Mouse (Mus musculus) thymus, adult 2 months (tissue): ENCODE data around the gene Fam166a.

Experiments
- CTCF ChIP-seq: fragments of 200-500 bp; IDR thresholded peaks from 2 replicates; pipeline ENCODE4 v1.5.1; 2012; ENCODE audit warnings: mild to moderate bottlenecking, control low read depth, low read length, moderate library complexity, borderline replicate concordance; ENCODE audit not compliant: control insufficient read depth, poor library complexity, insufficient read depth; ENCODE audit errors: extremely low read depth
- POLR2A ChIP-seq: fragments of 200-500 bp; IDR thresholded peaks from 2 replicates; pipeline ENCODE4 v1.6.1; 2012; ENCODE audit warnings: mild to moderate bottlenecking, low read length, control low read depth, moderate library complexity; ENCODE audit not compliant: control insufficient read depth, poor library complexity, insufficient read depth; ENCODE audit errors: extremely low read depth

- no peak for TF ChIP-seq CTCF
- TF ChIP-seq POLR2A: no peak
These were observed 40.9 kb upstream of the Fam166a start for GRCm38 (mm10) chr2:25177685-25178084.
